Mouse (Mus musculus) intestine, embryonic 15.5 days (tissue): ENCODE results near the gene Mtrr. TPM values are rescaled to one million over a fixed set of nuclear protein-coding genes. Genes with fewer than 3 reads are reported as not detected.

Experiments used
- ATAC-seq: fragments of 200-750 bp; cut with Nextera tagmentation; 2 replicates; pipeline ENCODE4 v1.8.0; 2017; ENCODE audit warnings: moderate TSS enrichment, moderate library complexity
- H3K27ac ChIP-seq: fragments of 300-500 bp; sonication (generic); 2 replicates; pipeline ENCODE4 v1.5.1; 2015; ENCODE audit warnings: mild to moderate bottlenecking, inconsistent platforms
- H3K27me3 ChIP-seq: fragments of 300-500 bp; sonication (generic); replicated peaks from 2 replicates; pipeline ENCODE4 v1.6.1; 2015; ENCODE audit warnings: inconsistent platforms
- H3K36me3 ChIP-seq: fragments of 300-500 bp; sonication (generic); 2 replicates; pipeline ENCODE4 v1.6.1; 2015; ENCODE audit warnings: inconsistent platforms
- H3K4me1 ChIP-seq: fragments of 300-500 bp; sonication (generic); replicated peaks from 2 replicates; pipeline ENCODE4 v1.6.1; 2015; ENCODE audit warnings: inconsistent platforms
- H3K4me2 ChIP-seq: fragments of 300-500 bp; sonication (generic); replicated peaks from 2 replicates; pipeline ENCODE4 v1.6.1; 2015; ENCODE audit warnings: mild to moderate bottlenecking, inconsistent platforms
- H3K4me3 ChIP-seq: fragments of 300-500 bp; sonication (generic); replicated peaks from 2 replicates; pipeline ENCODE4 v1.5.1; 2015; ENCODE audit warnings: inconsistent platforms
- H3K9ac ChIP-seq: fragments of 300-500 bp; sonication (generic); 2 replicates; pipeline ENCODE4 v1.6.1; 2015; ENCODE audit warnings: inconsistent platforms
- H3K9me3 ChIP-seq: fragments of 300-500 bp; sonication (generic); 2 replicates; pipeline ENCODE4 v1.6.1; 2016; ENCODE audit warnings: inconsistent platforms
- WGBS: fragments of 180-500 bp; shearing (Covaris S2); methylation state at CpG from one replicate; pipeline ENCODE4 v1.1.7; 2015; 5-methylcytosine and 5-hydroxymethylcytosine counted together
- polyA plus RNA-seq: library from polyadenylated mRNA; unstranded; fragments of >200 nt; fragmentation: Nextera tagmentation; extraction: Ambion mirVana; gene quantifications from 2 replicates; pipeline ENCODE4 v1.2.1, GENCODE M21; 2015

The Mtrr gene
- polyA plus RNA-seq, 1 experiment from 2014 or later, result 15.9 TPM

DNA sequence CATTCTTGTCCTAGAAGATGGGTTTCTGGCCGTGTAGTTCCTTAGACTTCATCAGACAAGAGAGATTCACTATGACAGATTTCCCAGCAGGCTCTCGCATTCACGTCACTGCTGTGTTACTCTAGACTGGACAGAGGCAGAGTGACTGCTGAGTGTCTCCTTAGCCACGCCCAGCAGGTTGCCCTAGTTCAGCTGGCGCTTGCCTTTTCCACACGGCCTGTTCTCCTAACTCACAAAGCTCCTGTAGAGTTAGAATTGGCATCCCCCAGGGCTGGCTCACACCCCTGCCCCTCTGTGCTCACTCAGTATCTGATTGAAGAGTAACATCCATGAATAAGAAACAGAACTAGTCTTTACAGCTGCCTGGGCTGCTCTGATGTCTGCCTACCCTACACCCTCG, 3.5 kb upstream of the Mtrr start:
- H3K4me3 ChIP-seq, result no peak overlapping the region
- H3K27ac ChIP-seq, result no peak overlapping the region
- peaks cover 32% of the 10 kb centered on the region for H3K36me3 ChIP-seq
- WGBS, result 84% methylated on average over 7 of the region's 7 CpGs
- H3K4me2 ChIP-seq, result no peak overlapping the region
- no peaks in the 10 kb centered on the region for H3K9me3 ChIP-seq
- H3K27me3 ChIP-seq, result no peaks in the 10 kb centered on the region
- ATAC-seq, result no peak
- H3K4me1 ChIP-seq, result 0 out of 2 replicates have a peak, but pooled peaks cover 6% of the 10 kb centered on the region
- H3K9ac ChIP-seq, result no peak overlapping the region

DNA sequence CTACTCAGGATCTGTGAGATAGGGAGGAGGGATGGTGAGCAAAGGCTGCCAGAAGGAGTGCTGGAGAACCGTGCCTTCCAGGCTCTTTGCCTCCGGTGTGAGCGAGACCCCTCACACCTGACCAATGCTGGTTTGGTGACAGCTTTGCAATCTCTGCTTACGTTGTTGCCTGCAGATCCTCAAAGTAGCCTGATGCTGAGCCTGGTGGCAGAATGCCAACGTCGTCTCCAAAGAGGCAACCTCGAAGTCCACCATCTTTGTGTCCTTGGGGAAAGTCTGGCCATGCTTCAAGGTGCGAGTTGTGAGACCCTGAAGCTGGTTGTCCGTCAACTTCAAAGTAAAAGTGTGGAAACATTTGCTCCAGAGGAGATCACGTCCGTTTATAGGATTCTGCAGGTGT, 2.0 kb upstream of the Mtrr start:
- no peak overlapping the region for H3K4me2 ChIP-seq
- peaks cover 27% of the 10 kb centered on the region for H3K36me3 ChIP-seq
- no peak overlapping the region for H3K27ac ChIP-seq
- no peaks in the 10 kb centered on the region for H3K27me3 ChIP-seq
- 0 out of 2 replicates have a peak, but pooled peaks cover 6% of the 10 kb centered on the region for H3K4me1 ChIP-seq
- H3K4me3 ChIP-seq, result no peak overlapping the region
- ATAC-seq, result no peak
- WGBS, result 89% methylated on average over 11 of the region's 11 CpGs
- no peak overlapping the region for H3K9ac ChIP-seq
- no peaks in the 10 kb centered on the region for H3K9me3 ChIP-seq

- Histone ChIP-seq H3K4me1 (0 out of 2 replicates have a peak, but pooled peaks cover 6% of the 10 kb centered on the region), H3K9me3 (no peaks in the 10 kb centered on the region), H3K4me3 (peak overlapping the region; percentile 78), H3K27me3 (no peaks in the 10 kb centered on the region), H3K27ac (peak overlapping the region; percentile 86), H3K9ac (peak overlapping the region; percentile 75), H3K36me3 (peaks cover 20% of the 10 kb centered on the region), H3K4me2 (peak overlapping the region; percentile 74)
- peak; percentile 29 for ATAC-seq
- 0% methylated on average over 11 of the region's 11 CpGs for WGBS
Measured at GRCm38 (mm10) chr13:68582517-68582780, 500 bp upstream of the Mtrr start.

GRCm38 (mm10) chr13:68581086-68581740, 736 bp downstream of the Mtrr start:
- H3K27me3 ChIP-seq, result no peaks in the 10 kb centered on the region
- 21% methylated on average over 14 of the region's 14 CpGs for WGBS
- peak overlapping the region; percentile 59 for H3K9ac ChIP-seq
- H3K9me3 ChIP-seq, result no peaks in the 10 kb centered on the region
- peaks cover 16% of the 10 kb centered on the region; the same call in 1 of the 2 replicates for H3K36me3 ChIP-seq
- 0 out of 2 replicates have a peak, but pooled peaks cover 6% of the 10 kb centered on the region for H3K4me1 ChIP-seq
- peak overlapping the region; percentile 80 for H3K27ac ChIP-seq
- no peak; the same call in 1 of the 2 replicates for ATAC-seq
- H3K4me3 ChIP-seq, result peak overlapping the region; percentile 78
- H3K4me2 ChIP-seq, result peak overlapping the region; percentile 69

DNA sequence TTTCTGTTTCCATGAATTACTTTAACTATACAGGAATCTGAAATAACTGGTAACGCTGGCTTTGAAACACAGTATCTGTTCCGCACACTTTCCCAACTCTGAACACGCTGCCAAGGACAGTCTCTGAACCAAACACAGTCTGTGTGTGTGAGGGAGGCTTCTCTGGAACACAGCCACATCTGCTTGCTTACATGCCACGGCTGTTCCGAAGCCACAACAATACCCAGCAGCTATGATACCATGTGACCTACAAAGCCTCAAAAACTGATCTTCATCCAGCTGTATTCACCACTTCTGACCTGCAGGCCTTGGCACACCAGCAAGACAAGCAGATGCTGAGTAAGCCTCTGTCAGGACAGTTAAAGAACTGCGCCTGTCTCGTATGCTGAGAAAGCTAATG, 4.0 kb downstream of the Mtrr start:
- Histone ChIP-seq H3K4me1 (0 out of 2 replicates have a peak, but pooled peaks cover 5% of the 10 kb centered on the region), H3K9me3 (no peaks in the 10 kb centered on the region), H3K9ac (no peak overlapping the region), H3K4me3 (no peak overlapping the region), H3K27me3 (no peaks in the 10 kb centered on the region), H3K27ac (no peak overlapping the region), H3K36me3 (0 out of 2 replicates have a peak, but pooled peaks cover 3% of the 10 kb centered on the region), H3K4me2 (no peak overlapping the region)
- WGBS, result 84% methylated on average over 7 of the region's 7 CpGs
- ATAC-seq, result no peak

DNA sequence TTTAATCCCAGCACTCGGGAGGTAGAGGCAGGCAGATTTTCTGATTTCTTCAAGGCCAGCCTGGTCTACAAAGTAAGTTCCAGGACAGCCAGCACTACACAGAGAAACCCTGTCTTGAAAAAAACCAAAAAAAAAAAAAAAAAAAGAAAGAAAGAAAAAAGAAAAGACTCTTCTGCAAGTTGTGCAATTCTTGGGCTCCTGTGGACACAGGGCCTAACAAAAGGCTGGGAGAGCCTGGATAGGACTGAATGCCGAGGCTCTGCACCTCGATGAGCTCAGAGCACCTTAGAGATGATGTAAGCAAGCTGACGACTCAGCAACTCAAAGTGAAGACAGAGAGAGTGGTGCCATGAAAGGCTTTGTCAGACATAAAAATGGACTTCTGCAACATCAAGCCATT, 7.6 kb downstream of the Mtrr start:
- ATAC-seq, result no peak
- H3K4me3 ChIP-seq, result no peak overlapping the region
- WGBS, result 72% methylated on average over 4 of the region's 4 CpGs
- 0 out of 2 replicates have a peak, but pooled peaks cover 3% of the 10 kb centered on the region for H3K36me3 ChIP-seq
- no peaks in the 10 kb centered on the region for H3K9me3 ChIP-seq
- H3K27me3 ChIP-seq, result no peaks in the 10 kb centered on the region
- H3K4me1 ChIP-seq, result 0 out of 2 replicates have a peak, but pooled peaks cover 5% of the 10 kb centered on the region
- no peak overlapping the region for H3K9ac ChIP-seq
- no peak overlapping the region for H3K4me2 ChIP-seq
- no peak overlapping the region for H3K27ac ChIP-seq

GRCm38 (mm10) chr13:68572966-68573913, 8.7 kb downstream of the Mtrr start:
- WGBS, result 39% methylated on average over 10 of the region's 10 CpGs

GRCm38 (mm10) chr13:68572247-68572646, 9.7 kb downstream of the Mtrr start:
- no peak for ATAC-seq
- H3K9ac ChIP-seq, result no peak overlapping the region
- H3K27me3 ChIP-seq, result no peaks in the 10 kb centered on the region
- H3K4me2 ChIP-seq, result no peak overlapping the region
- 0 out of 2 replicates have a peak, but pooled peaks cover 7% of the 10 kb centered on the region for H3K36me3 ChIP-seq
- WGBS, result 76% methylated on average over 19 of the region's 19 CpGs
- 0 out of 2 replicates have a peak, but pooled peaks cover 5% of the 10 kb centered on the region for H3K4me1 ChIP-seq
- no peak overlapping the region for H3K4me3 ChIP-seq
- H3K9me3 ChIP-seq, result no peaks in the 10 kb centered on the region
- H3K27ac ChIP-seq, result no peak overlapping the region

More at GRCm38 (mm10) chr13:68572966-68573913, 8.7 kb downstream of the Mtrr start:
- H3K9me3 ChIP-seq, result no peaks in the 10 kb centered on the region
- 0 out of 2 replicates have a peak, but pooled peaks cover 5% of the 10 kb centered on the region for H3K4me1 ChIP-seq
- H3K4me3 ChIP-seq, result no peak overlapping the region
- 0 out of 2 replicates have a peak, but pooled peaks cover 7% of the 10 kb centered on the region for H3K36me3 ChIP-seq
- H3K4me2 ChIP-seq, result no peak overlapping the region
- H3K9ac ChIP-seq, result no peak overlapping the region
- ATAC-seq, result peak; percentile 87
- no peaks in the 10 kb centered on the region for H3K27me3 ChIP-seq
- peak overlapping the region; percentile 60 for H3K27ac ChIP-seq

DNA sequence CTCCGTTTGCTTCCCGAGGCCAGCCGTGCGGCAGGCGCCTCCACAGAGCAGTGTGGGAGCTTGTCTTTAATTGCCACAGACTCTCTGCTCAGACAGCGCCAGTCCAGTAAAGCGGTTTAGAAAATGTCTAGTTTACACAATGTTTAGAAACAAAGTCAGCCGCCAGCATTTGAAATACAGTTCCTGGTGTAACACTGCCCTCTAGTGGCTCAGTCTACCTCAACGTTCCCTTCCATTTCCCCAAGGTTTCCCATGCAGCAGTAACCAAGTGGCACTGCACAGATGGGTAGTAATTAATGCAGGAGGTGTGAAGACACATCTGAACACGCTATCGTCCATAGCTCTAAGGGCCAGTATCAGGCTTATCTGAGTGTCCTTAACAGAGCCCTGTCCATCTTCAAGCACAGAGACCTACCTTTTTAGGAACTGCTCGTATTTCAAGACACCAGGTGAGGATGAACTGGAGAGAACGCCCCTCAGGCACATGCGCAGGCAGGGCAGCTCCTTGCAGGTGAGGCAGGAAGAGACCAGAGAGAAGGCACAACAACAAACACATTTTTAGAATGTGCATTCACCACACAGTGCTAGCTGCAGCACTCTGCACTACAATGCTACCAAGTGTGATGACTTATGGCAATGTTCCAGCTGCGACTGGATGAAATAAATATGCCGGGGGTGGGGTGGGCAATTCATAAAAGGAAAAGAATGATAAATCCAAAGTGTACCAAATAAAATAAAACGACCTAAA, 12.2 kb downstream of the Mtrr start:
- Histone ChIP-seq H3K4me3 (no peak overlapping the region), H3K4me2 (no peak overlapping the region), H3K9me3 (no peaks in the 10 kb centered on the region), H3K9ac (no peak overlapping the region), H3K27ac (no peak overlapping the region), H3K4me1 (0 out of 2 replicates have a peak, but pooled peaks cover 5% of the 10 kb centered on the region), H3K36me3 (0 out of 2 replicates have a peak, but pooled peaks cover 6% of the 10 kb centered on the region), H3K27me3 (no peaks in the 10 kb centered on the region)
- 0 out of 2 replicates have a peak, but pooled peaks have one; percentile 29 for ATAC-seq
- 53% methylated on average over 17 of the region's 17 CpGs for WGBS

DNA sequence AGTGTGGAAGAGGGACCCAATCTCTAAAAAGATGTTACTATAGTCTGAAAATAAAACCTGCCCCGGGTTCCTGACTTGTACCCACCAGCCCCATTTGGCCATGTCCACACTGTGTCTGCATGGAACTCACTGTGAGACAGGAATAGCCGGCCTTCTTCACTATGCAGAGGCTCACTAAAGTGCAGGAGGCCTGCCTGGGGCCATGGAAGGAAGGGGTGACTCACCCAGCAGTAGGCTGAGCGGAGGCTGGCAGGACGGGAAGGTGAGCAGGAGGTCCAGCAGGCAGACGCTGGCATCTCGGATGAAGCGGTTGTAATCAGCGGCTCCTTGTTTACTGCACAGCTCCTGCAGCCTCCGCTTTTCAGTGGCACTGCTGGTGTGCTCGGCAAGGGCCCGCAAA, 13.4 kb downstream of the Mtrr start:
- H3K9me3 ChIP-seq, result no peaks in the 10 kb centered on the region
- no peak for ATAC-seq
- H3K4me1 ChIP-seq, result 0 out of 2 replicates have a peak, but pooled peaks cover 5% of the 10 kb centered on the region
- no peak overlapping the region for H3K9ac ChIP-seq
- no peaks in the 10 kb centered on the region for H3K27me3 ChIP-seq
- no peak overlapping the region for H3K27ac ChIP-seq
- H3K36me3 ChIP-seq, result peaks cover 7% of the 10 kb centered on the region; the same call in 1 of the 2 replicates
- WGBS, result 92% methylated on average over 11 of the region's 11 CpGs
- H3K4me3 ChIP-seq, result no peak overlapping the region
- no peak overlapping the region for H3K4me2 ChIP-seq

DNA sequence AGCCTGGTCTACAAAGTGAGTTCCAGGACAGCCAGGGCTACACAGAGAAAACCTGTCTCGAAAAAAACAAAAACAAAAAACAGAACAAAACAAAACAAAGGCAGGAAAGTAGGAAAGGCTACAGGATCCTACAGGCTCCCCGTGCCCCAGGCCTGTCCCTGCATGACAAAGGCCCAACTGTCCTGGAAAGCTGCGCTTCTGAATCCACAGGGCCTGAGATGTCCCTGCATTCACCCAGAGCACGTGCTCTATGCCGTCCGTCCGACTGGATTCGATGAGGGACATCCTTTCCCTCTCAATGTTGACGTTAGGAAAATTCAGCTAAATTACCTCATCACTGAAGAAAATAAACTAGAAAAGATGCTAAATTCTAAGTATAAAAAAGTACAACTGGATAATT, 13.8 kb downstream of the Mtrr start:
- ATAC-seq, result no peak

More for the DNA sequence above, 13.8 kb downstream of the Mtrr start:
- Histone ChIP-seq H3K4me2 (no peak overlapping the region), H3K4me1 (0 out of 2 replicates have a peak, but pooled peaks cover under 1% of the 10 kb centered on the region), H3K9me3 (no peaks in the 10 kb centered on the region), H3K27me3 (no peaks in the 10 kb centered on the region), H3K4me3 (no peak overlapping the region), H3K36me3 (peaks cover 7% of the 10 kb centered on the region; the same call in 1 of the 2 replicates), H3K9ac (no peak overlapping the region), H3K27ac (no peak overlapping the region)
- 96% methylated on average over 9 of the region's 9 CpGs for WGBS
